Mouse (Mus musculus) liver, embryonic 18 days (tissue): Measurements from ENCODE around the gene Olfr722. TPM values are rescaled to one million over a fixed set of nuclear protein-coding genes. Genes with fewer than 3 reads are reported as not detected.

Source experiments
- polyA plus RNA-seq: library from polyadenylated mRNA; depleted of rRNA; stranded (reverse); fragments of >200 nt; gene quantifications from 2 replicates; pipeline ENCODE4 v1.2.3, GENCODE M21; 2012; rRNA removed

The Olfr722 gene
- not detected in 2 replicates for polyA plus RNA-seq

DNA sequence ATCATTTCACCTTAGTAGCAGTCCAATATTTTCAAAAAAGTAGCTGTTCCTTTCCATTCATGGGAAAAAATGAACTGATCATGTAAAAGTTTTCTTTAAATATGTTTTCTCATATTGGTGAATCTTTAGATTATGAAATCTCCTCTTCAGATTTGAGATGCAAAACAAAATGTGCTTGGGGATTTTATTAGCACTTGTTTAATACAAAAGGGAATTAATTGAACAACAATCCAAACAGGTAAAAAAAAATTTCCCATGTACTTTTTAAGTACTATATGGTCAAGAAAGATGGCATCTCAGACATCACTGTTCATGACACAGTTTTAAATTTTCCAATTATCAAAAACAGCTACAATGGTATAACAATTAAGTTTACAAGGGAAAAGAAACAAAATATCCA, at the start of gene Olfr722:
Gene Olfr722 (minus strand): TSS at position 101 of the 400 bp plus-strand sequence.

GRCm38 (mm10) chr14:49931687-49932086, 29.9 kb upstream of the Olfr722 start, which contains the start of gene Olfr723:
Gene Olfr723, minus strand, starts transcription at chr14:49931787.

Other genes with a start within 250 kb of the Olfr722 start
- gene Armh4, start 118.6 kb downstream of the Olfr722 start, polyA plus RNA-seq: 0.20 TPM in 2 replicates
- gene Olfr723, start 29.8 kb upstream of the Olfr722 start, polyA plus RNA-seq: not detected in 2 replicates
- not detected in 2 replicates for gene Olfr724, start 61.3 kb upstream of the Olfr722 start, polyA plus RNA-seq
- not detected in 2 replicates for gene Olfr725, start 138.4 kb upstream of the Olfr722 start, polyA plus RNA-seq
- gene Olfr726, start 189.0 kb upstream of the Olfr722 start, polyA plus RNA-seq: not detected in 2 replicates
- gene Olfr727, start 221.2 kb upstream of the Olfr722 start, polyA plus RNA-seq: not detected in 2 replicates
- not detected in 2 replicates for gene Olfr728, start 240.7 kb upstream of the Olfr722 start, polyA plus RNA-seq